Mouse (Mus musculus): Measurements from ENCODE around the gene Mettl11b.

GRCm38 (mm10) chr1:163672866-163673265, 52.2 kb downstream of the Mettl11b start:
- no peak for TF ChIP-seq CTCF (IDR thresholded peaks at IDR 0.05; ENCODE audit: insufficient read depth, low read depth, low read length)
- no peak for TF ChIP-seq POLR2A (IDR thresholded peaks at IDR 0.05; ENCODE audit: insufficient read depth, low read depth, low read length)

Data from olfactory bulb, adult 2 months (tissue).